Mouse (Mus musculus) liver, embryonic 14.5 days (tissue): ENCODE measurements around the gene Cryba4. TPM values are rescaled to one million over a fixed set of nuclear protein-coding genes. Genes with fewer than 3 reads are reported as not detected.

Source experiments
- ATAC-seq: fragments of 200-750 bp; cut with Nextera tagmentation; 2 replicates; pipeline ENCODE4 v1.8.0; 2017; ENCODE audit warnings: moderate number of reproducible peaks, mild to moderate bottlenecking, moderate library complexity; ENCODE audit not compliant: insufficient read depth
- DNase-seq, 3 experiments: peaks; one replicate each; pipeline ENCODE4 v3.0.0-alpha.2; 2012 to 2013; ENCODE audit warnings: low read depth in 3 of 3, low spot score in 3 of 3
- H3K27ac ChIP-seq: fragments of 300-500 bp; sonication (generic); 2 replicates; pipeline ENCODE4 v1.5.1; 2014; ENCODE audit warnings: moderate library complexity, mild to moderate bottlenecking, control low read depth, inconsistent platforms
- H3K27me3 ChIP-seq: fragments of 300-500 bp; sonication (generic); 2 replicates; pipeline ENCODE4 v1.6.1; 2014; ENCODE audit warnings: mild to moderate bottlenecking, low read length, moderate library complexity; ENCODE audit not compliant: control insufficient read depth, insufficient read depth
- H3K36me3 ChIP-seq: fragments of 300-500 bp; sonication (generic); replicated peaks from 2 replicates; pipeline ENCODE4 v1.6.1; 2014; ENCODE audit warnings: low read depth; ENCODE audit not compliant: control insufficient read depth, insufficient read depth
- H3K4me1 ChIP-seq, 2 experiments: fragments of 200-500 bp in 1 of 2; fragments of 300-500 bp in 1 of 2; sonication (generic) in 1 of 2; replicated peaks; 2 replicates each; pipeline ENCODE4 v1.6.1; 2012 to 2014; ENCODE audit warnings: antibody characterized with exemption in 1 of 2, inconsistent platforms in 1 of 2, low read length in 1 of 2; ENCODE audit not compliant: control insufficient read depth in 2 of 2, insufficient read depth in 2 of 2
- H3K4me2 ChIP-seq: fragments of 300-500 bp; sonication (generic); 2 replicates; pipeline ENCODE4 v1.6.1; 2014; ENCODE audit warnings: low read depth, mild to moderate bottlenecking, control low read depth, moderate library complexity
- H3K4me3 ChIP-seq, 2 experiments: fragments of 200-500 bp in 1 of 2; fragments of 300-500 bp in 1 of 2; sonication (generic) in 1 of 2; 2 replicates each; pipeline ENCODE4 v1.5.1; 2012 to 2014; ENCODE audit warnings: low read depth in 2 of 2, low read length in 2 of 2, mild to moderate bottlenecking in 2 of 2, control low read depth in 1 of 2, inconsistent platforms in 1 of 2, moderate library complexity in 1 of 2; ENCODE audit not compliant: insufficient read depth in 1 of 2
- H3K9ac ChIP-seq: fragments of 300-500 bp; sonication (generic); replicated peaks from 2 replicates; pipeline ENCODE4 v1.6.1; 2014; ENCODE audit warnings: mild to moderate bottlenecking, control low read depth, moderate library complexity
- H3K9me3 ChIP-seq: fragments of 300-500 bp; sonication (generic); 2 replicates; pipeline ENCODE4 v1.6.1; 2016; ENCODE audit warnings: low read length, mixed read lengths; ENCODE audit not compliant: control insufficient read depth
- CTCF ChIP-seq: IDR thresholded peaks from 2 replicates; pipeline ENCODE4 v1.5.1; 2016; ENCODE audit warnings: antibody characterized with exemption, low read depth, control low read depth
- EP300 ChIP-seq: IDR thresholded peaks from 2 replicates; pipeline ENCODE4 v1.6.1; 2016; ENCODE audit warnings: antibody characterized with exemption, low read depth
- WGBS: fragments of 180-500 bp; shearing (Covaris S2); extraction: QIAGEN DNeasy Blood & Tissue Kit; methylation state at CpG from one replicate; pipeline ENCODE4 v1.1.7; 2014; ENCODE audit not compliant: insufficient replicate concordance; 5-methylcytosine and 5-hydroxymethylcytosine counted together
- polyA plus RNA-seq, 2 experiments: library from polyadenylated mRNA; depleted of rRNA in 1 of 2; stranded (reverse) in 1 of 2; unstranded in 1 of 2; fragments of >200 nt; fragmentation: Nextera tagmentation in 1 of 2; extraction: Ambion mirVana in 1 of 2; gene quantifications; 2 replicates each; pipeline versions ENCODE4 v1.2.1 to v1.2.3; 2012 to 2014

Cryba4 gene
- polyA plus RNA-seq, 2 experiments, result 0.39 to 0.95 TPM

GRCm38 (mm10) chr5:112266011-112266777 is 13.9 kb upstream of the Cryba4 start:
- WGBS, result 25% methylated on average over 9 of the region's 9 CpGs
- Histone ChIP-seq H3K4me3 (no peak overlapping the region), H3K27me3 (no peaks in the 10 kb centered on the region), H3K9me3 (no peaks in the 10 kb centered on the region), H3K4me1 (peaks cover 0 to 16% of the 10 kb centered on the region in 2 experiments; a peak in 2 of 4 replicates), H3K36me3 (no peaks in the 10 kb centered on the region), H3K9ac (no peak overlapping the region), H3K4me2 (peak overlapping the region; percentile 34), H3K27ac (no peak overlapping the region)
- TF ChIP-seq CTCF (no peak), EP300 (no peak)
- ATAC-seq, result peak; percentile 34; the same call in 1 of the 2 replicates
- no peak for DNase-seq

GRCm38 (mm10) chr5:112265515-112265914 is 13.2 kb upstream of the Cryba4 start:
- no peak overlapping the region for H3K4me3 ChIP-seq
- DNase-seq (no peak), ATAC-seq (peak; percentile 51)
- no peaks in the 10 kb centered on the region for H3K27me3 ChIP-seq
- H3K4me1 ChIP-seq, result peaks cover 0 to 16% of the 10 kb centered on the region in 2 experiments; a peak in 2 of 4 replicates
- H3K9me3 ChIP-seq, result no peaks in the 10 kb centered on the region
- no peak overlapping the region for H3K9ac ChIP-seq
- H3K27ac ChIP-seq, result no peak overlapping the region
- under 1% methylated on average over 10 of the region's 10 CpGs for WGBS
- TF ChIP-seq CTCF (no peak), EP300 (no peak)
- H3K4me2 ChIP-seq, result peak overlapping the region; percentile 34
- H3K36me3 ChIP-seq, result no peaks in the 10 kb centered on the region

- Histone ChIP-seq H3K4me3 (no peak overlapping the region), H3K27ac (no peak overlapping the region), H3K9me3 (no peaks in the 10 kb centered on the region), H3K27me3 (no peaks in the 10 kb centered on the region), H3K9ac (no peak overlapping the region), H3K4me2 (no peak overlapping the region; the same call in 1 of the 2 replicates), H3K4me1 (peaks cover 0 to 16% of the 10 kb centered on the region in 2 experiments; a peak in 2 of 4 replicates), H3K36me3 (no peaks in the 10 kb centered on the region)
- DNase-seq, result no peak
- 56% methylated on average over 5 of the region's 5 CpGs for WGBS
- TF ChIP-seq CTCF (no peak), EP300 (no peak)
- no peak for ATAC-seq
These were observed 12.8 kb upstream of the Cryba4 start for GRCm38 (mm10) chr5:112265110-112265509.

- no peak for DNase-seq
These were observed 11.8 kb upstream of the Cryba4 start for GRCm38 (mm10) chr5:112264099-112264498.

GRCm38 (mm10) chr5:112260818-112261217 is 8.5 kb upstream of the Cryba4 start:
- Histone ChIP-seq H3K27me3 (no peaks in the 10 kb centered on the region), H3K36me3 (no peaks in the 10 kb centered on the region), H3K9me3 (no peaks in the 10 kb centered on the region), H3K4me1 (peaks cover 0 to 9% of the 10 kb centered on the region in 2 experiments; a peak in 2 of 4 replicates), H3K27ac (no peak overlapping the region), H3K4me2 (no peak overlapping the region), H3K4me3 (no peak overlapping the region), H3K9ac (no peak overlapping the region)
- ATAC-seq (no peak), DNase-seq (no peak)
- 66% methylated on average over 3 of the region's 3 CpGs for WGBS
- TF ChIP-seq CTCF, result no peak
- TF ChIP-seq EP300, result no peak

More at GRCm38 (mm10) chr5:112264099-112264498, 11.8 kb upstream of the Cryba4 start:
- Histone ChIP-seq H3K9ac (no peak overlapping the region), H3K4me1 (peaks cover 0 to 16% of the 10 kb centered on the region in 2 experiments; a peak in 2 of 4 replicates), H3K36me3 (no peaks in the 10 kb centered on the region), H3K27me3 (no peaks in the 10 kb centered on the region), H3K4me3 (no peak overlapping the region), H3K4me2 (no peak overlapping the region), H3K9me3 (no peaks in the 10 kb centered on the region), H3K27ac (no peak overlapping the region)
- WGBS, result 67% methylated on average over 7 of the region's 7 CpGs
- TF ChIP-seq EP300, result no peak
- TF ChIP-seq CTCF, result no peak
- no peak for ATAC-seq
